Mouse (Mus musculus) erythroblast, adult 5-6 weeks (primary cell): ENCODE measurements at regions not wholly inside any gene's neighbourhood (a gene's known extent, or its start where the extent isn't known, plus 50 kb on each side); places are given as distances from the start of the nearest gene placed in this dataset.
A peak's percentile ranks its signal among the peaks of the same experiment; 100 is the strongest.

Experiments
- ATAC-seq: replicated peaks from 2 replicates; pipeline ENCODE4 v1.8.0; 2016; ENCODE audit warnings: moderate number of reproducible peaks, mild to moderate bottlenecking, moderate TSS enrichment, inconsistent platforms; ENCODE audit not compliant: poor library complexity, low FRiP score, severe bottlenecking

DNA sequence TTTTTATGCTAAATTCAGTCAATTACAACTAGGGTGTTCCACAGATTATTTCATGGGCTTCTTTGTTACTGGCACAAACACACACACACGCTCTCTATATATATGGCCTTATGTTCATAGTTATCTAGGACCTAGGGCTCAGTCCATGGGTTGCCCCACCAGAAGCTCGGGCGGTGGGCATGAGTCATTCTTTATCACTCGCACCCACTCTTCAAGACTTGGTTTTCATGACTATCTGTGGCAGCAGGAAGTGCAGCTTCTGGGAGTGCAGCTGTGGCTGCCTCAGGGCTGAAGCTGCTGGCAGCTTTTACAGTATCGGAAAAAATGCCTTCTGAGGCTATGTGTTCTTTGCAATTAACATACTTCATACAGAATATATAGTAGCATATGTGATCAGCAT is 198.7 kb downstream of the Ipo11 start:
- ATAC-seq = no peak

- no peak for ATAC-seq
Measured at GRCm38 (mm10) chr13:106734323-106734722, 202.4 kb downstream of the Ipo11 start.

DNA sequence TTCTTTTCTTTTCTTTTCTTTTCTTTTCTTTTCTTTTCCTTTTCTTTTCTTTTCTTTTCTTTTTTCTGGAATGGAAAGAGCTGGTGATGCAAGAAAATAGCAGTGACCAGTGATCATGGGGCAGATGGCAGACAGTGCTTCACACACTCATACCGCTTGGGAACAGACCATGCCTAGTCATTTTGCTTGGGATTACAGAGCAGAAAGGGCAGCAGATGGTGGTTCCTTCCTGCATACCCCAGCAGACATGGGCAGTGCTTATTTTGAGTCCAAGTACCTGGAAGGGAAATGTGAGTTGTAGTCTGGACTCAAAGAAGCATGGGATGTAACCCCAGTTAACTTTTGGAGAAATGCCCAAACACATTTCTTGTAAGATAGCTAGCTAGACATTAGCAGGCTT is 203.9 kb downstream of the Ipo11 start:
- no peak for ATAC-seq

- ATAC-seq = no peak
Measured at GRCm38 (mm10) chr13:106723315-106723714, 213.4 kb downstream of the Ipo11 start.

DNA sequence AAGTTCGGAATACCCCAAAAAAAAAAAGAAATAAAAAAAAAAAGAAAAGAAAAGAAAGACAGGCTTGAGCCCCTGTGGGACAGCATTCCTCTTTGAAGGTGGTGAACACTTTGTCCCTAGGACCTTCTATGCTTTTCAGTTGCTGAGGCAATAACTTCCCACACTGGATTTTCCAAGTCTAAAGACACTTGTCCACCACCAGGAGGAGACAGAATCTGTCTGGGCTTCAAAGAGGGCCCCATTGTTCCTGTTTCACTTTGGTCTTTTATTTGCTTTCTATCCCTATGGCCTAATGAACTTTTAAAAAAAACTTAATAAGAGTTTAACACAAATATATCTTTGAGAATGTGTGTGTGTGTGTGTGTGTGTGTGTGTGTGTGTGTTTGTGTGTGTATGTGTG is 215.6 kb downstream of the Ipo11 start:
- no peak for ATAC-seq

DNA sequence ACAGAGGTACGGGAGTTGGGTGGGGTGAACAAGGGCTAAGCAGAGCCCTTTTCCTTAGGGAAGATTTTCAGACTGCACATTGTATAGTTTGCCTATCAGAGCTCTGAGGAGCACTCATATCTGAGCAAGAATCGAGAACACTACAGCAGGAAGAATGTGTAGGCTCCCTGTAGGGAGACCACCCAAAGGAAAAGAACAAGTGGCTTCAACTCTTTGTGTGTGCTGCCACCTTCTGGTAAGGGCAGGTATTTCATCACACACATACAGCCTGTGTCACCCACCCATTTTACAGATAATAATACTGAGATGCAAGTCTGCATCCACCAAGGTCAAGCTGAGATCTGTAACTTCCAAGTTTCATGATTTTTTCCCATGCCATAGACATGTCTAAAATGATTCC is 221.0 kb downstream of the Ipo11 start:
- peak; percentile 50; the same call in 1 of the 2 replicates for ATAC-seq

- ATAC-seq = no peak
Measured at GRCm38 (mm10) chr13:106715234-106715633, 221.5 kb downstream of the Ipo11 start.

DNA sequence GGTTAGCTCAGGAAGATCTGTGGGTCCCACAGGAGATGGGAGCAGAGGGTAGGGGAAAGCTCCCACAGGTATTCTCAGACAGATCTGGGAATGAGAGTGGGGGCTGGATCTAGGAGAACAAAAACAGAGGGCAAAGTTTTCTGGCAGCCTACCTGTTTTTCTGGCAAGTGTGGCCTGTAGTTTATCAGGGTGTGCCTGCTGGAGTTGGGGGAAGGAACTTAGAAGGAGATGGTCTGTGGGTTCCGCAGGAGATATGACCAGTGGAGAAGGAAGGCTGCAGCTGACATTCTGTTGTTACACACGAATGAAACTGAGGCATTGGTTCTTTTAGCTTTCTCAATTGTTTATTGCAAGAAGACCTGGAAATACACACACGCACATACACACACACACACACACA is 226.2 kb downstream of the Ipo11 start:
- ATAC-seq = no peak

- no peak for ATAC-seq
Measured at GRCm38 (mm10) chr13:106700376-106700775, 236.4 kb downstream of the Ipo11 start.

DNA sequence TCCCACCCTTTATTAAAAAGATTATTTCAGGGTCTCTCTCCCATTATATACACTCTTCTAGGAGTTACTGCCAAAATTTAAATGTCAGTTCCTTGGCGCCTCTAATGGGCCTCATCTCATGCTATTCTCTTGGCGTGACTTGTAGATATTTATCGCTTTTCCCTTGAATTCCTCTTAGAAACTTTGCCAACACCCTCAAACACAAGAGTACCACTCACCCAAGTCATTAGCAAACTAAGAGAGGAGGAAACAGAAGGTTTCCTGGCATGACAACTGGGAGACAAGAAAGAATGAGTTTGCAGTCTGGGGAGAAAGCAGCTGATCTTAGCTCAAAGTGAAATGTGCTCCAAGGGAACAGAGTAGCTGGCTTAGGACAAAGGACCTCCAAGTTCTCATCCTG is 236.8 kb downstream of the Ipo11 start:
- no peak for ATAC-seq

DNA sequence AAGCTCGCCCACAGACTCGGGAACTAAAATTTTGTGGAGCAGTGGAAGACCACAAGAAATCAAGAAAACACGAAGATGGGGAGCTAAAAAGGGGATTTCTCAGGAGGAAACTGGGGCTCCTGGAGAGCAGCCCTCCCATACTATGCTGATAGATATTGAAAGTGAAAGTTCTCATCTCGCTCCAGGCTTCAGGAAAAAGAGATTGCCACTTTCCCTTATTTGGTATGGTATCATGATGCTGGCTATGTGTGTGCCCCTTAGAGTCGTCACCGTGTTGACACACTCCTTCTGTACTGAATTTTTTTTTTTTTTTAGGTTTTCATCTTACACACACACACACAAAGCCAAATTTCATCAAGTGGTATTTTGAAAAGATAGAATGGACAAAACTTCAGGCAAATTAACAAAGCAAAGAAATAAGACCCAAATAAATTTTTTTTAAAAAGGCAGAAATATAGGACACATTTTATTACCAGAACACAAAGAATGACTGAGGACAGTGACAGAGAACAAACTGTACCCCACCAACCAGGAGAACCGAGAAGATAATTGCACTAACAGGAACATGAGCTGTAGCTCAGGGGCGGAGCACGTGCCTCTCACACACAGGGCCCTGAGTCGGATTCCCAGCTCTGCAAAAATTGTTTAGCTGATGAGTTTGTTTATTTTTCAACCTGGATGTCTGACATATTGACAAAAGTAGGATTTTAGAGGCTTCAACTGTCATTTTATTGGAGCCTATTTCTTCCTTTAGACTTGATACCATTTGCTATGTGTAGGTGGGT is 244.8 kb downstream of the Ipo11 start:
- ATAC-seq = no peak

- ATAC-seq = no peak
Measured at GRCm38 (mm10) chr13:106690125-106690524, 246.6 kb downstream of the Ipo11 start.

DNA sequence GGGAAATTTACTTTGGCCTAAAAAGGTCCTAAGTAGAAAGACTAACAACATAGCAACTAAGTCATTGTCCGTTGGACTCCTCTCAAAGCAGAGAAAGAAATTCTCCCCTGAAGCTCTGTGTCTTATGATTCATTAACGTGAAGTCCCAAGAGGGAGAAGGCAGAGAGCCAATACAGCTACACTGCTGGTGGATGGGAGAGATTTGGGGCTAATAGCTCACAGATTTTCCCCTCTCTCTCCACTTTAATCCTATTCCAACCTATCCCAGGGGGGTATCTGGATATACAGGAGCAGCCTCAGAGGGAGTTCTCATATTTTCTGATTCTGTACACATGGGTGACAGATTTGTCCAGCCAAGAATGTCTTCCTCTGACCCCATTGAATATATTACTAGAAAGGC is 247.1 kb downstream of the Ipo11 start:
- ATAC-seq = no peak

GRCm38 (mm10) chr13:106689051-106689450 is 247.7 kb downstream of the Ipo11 start:
- ATAC-seq = no peak

GRCm38 (mm10) chr13:106669665-106670064 is 267.1 kb downstream of the Ipo11 start:
- ATAC-seq = no peak

DNA sequence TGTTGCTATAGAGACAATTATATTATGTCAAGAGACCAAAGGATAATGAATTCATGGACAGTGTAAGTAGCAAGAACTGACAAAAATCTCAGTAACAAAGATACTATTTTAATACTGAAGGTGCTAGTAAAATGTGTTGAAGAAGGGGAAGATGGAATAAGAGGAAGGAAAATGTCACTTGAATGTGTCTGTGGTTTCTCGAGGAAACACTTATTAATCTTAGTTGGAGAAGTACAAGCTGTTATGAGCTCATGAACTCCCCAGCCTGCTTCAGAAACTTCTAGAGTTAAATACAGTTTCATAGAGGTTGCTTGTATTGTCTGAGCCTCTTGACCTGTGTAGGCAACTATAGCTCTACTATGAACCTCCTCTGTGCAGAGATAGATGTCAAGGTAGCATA is 274.6 kb downstream of the Ipo11 start:
- ATAC-seq = no peak

DNA sequence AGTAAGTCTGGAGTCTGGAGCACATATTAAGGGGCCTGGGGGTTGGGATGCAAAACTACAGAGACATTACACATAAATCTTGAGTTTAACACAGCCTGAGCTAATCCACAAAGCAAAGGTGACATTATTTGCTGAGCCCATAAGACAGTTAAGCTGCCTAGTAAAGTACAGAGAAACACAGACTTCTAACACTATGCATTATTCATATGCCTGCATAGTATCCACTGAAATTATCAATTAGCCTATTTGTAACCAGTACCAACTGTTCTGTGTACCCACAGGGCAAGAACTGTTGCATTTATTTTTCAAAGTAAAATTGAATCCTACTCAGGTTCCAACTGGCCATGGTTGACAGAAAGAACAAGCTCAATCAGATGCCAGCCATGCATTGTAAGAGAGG is 287.4 kb downstream of the Ipo11 start:
- ATAC-seq = no peak

GRCm38 (mm10) chr13:106643302-106643975 is 293.3 kb downstream of the Ipo11 start:
- ATAC-seq = no peak

GRCm38 (mm10) chr13:106638706-106639385 is 297.9 kb downstream of the Ipo11 start:
- ATAC-seq = no peak

DNA sequence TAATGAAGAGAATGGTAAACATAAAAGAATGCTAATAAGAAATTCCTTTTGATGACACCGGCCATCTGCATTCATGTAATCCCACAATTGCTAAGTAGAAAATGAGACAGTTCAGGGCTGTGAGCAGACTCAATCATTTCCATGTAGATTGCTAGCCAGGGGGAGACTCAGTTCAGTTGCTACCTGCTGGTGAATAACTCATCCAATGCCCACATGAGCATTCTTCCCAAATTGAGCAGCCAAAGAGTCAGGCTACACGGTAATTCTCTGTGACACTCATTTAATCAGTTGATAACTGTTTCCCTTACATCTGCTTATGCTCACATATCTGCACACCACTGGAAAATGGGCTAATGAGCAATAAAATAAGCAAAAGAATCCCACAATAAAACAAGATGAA is 345.0 kb downstream of the Ipo11 start:
- ATAC-seq = no peak
